Mouse (Mus musculus) limb, embryonic 14.5 days (tissue): ENCODE data around the gene Fam53b. TPM values are rescaled to one million over a fixed set of nuclear protein-coding genes. Genes with fewer than 3 reads are reported as not detected.

Experiments
- ATAC-seq: fragments of 200-750 bp; cut with Nextera tagmentation; 2 replicates; pipeline ENCODE4 v1.8.0; 2017; ENCODE audit warnings: low read depth, moderate number of reproducible peaks, moderate TSS enrichment; ENCODE audit not compliant: low FRiP score
- DNase-seq: peaks from one replicate; pipeline ENCODE4 v3.0.0-alpha.2; 2015; ENCODE audit warnings: low spot score
- H3K27ac ChIP-seq: fragments of 300-500 bp; sonication (generic); replicated peaks from 2 replicates; pipeline ENCODE4 v1.5.1; 2014; ENCODE audit warnings: low read depth, mild to moderate bottlenecking, low read length, moderate library complexity, mixed read lengths
- H3K27me3 ChIP-seq: fragments of 300-500 bp; sonication (generic); 2 replicates; pipeline ENCODE4 v1.6.1; 2014; ENCODE audit warnings: low read length, mixed read lengths; ENCODE audit not compliant: control insufficient read depth, insufficient read depth
- H3K36me3 ChIP-seq: fragments of 300-500 bp; sonication (generic); 2 replicates; pipeline ENCODE4 v1.6.1; 2014; ENCODE audit warnings: mild to moderate bottlenecking, low read length, moderate library complexity, mixed read lengths; ENCODE audit not compliant: control insufficient read depth, insufficient read depth
- H3K4me1 ChIP-seq: fragments of 300-500 bp; sonication (generic); 2 replicates; pipeline ENCODE4 v1.6.1; 2014; ENCODE audit warnings: antibody characterized with exemption, low read length, mixed read lengths; ENCODE audit not compliant: control insufficient read depth, insufficient read depth
- H3K4me2 ChIP-seq: fragments of 300-500 bp; sonication (generic); replicated peaks from 2 replicates; pipeline ENCODE4 v1.6.1; 2014; ENCODE audit warnings: low read depth, mild to moderate bottlenecking, low read length, moderate library complexity; ENCODE audit not compliant: severe bottlenecking
- H3K4me3 ChIP-seq: fragments of 300-500 bp; sonication (generic); replicated peaks from 2 replicates; pipeline ENCODE4 v1.5.1; 2014; ENCODE audit warnings: low read length
- H3K9ac ChIP-seq: fragments of 300-500 bp; sonication (generic); 2 replicates; pipeline ENCODE4 v1.6.1; 2014; ENCODE audit warnings: mild to moderate bottlenecking, low read depth, low read length, moderate library complexity; ENCODE audit not compliant: severe bottlenecking
- H3K9me3 ChIP-seq: fragments of 300-500 bp; sonication (generic); 2 replicates; pipeline ENCODE4 v1.6.1; 2016; ENCODE audit warnings: low read length; ENCODE audit not compliant: control insufficient read depth
- POLR2A ChIP-seq: fragments of 200-500 bp; IDR thresholded peaks from 2 replicates; pipeline ENCODE4 v1.8.0; 2012; ENCODE audit warnings: inconsistent platforms, mild to moderate bottlenecking, moderate library complexity, borderline replicate concordance; ENCODE audit not compliant: insufficient read depth, insufficient read length; ENCODE audit errors: extremely low read depth
- WGBS: fragments of 180-500 bp; shearing (Covaris S2); extraction: QIAGEN DNeasy Blood & Tissue Kit; methylation state at CpG from one replicate; pipeline ENCODE4 v1.1.7; 2014; 5-methylcytosine and 5-hydroxymethylcytosine counted together
- polyA plus RNA-seq, 2 experiments: library from polyadenylated mRNA; depleted of rRNA in 1 of 2; stranded (reverse) in 1 of 2; unstranded in 1 of 2; fragments of >200 nt; fragmentation: Nextera tagmentation in 1 of 2; extraction: Ambion mirVana in 1 of 2; gene quantifications; 2 replicates each; pipeline versions ENCODE4 v1.2.1 to v1.2.3; 2012 to 2014

Fam53b gene
- polyA plus RNA-seq, 2 experiments = 15.1 to 20.8 TPM

DNA sequence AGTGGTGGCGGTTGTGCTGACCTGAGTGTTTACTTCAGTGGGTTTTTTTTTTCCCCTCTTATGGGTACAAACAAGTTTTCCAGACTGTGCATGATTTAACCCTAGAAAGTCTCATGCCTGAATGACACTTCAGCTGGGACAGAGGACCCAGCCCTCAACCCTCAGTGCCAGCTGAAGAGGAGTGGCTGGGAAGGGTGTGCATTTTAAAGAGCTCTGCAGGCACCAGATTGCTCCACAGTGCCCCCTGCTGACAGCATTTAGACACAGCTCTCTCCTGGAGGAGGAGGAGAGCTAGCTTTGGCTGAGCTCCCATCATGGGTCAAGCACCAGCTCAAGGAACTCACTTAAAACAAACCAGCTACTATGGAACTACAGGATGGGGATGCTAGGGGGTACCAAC, 2.8 kb downstream of the Fam53b start:
- H3K4me1 ChIP-seq = peaks cover 67% of the 10 kb centered on the region
- no peaks in the 10 kb centered on the region for H3K36me3 ChIP-seq
- H3K4me2 ChIP-seq = peak overlapping the region; percentile 90
- ATAC-seq (peak; percentile 17; the same call in 1 of the 2 replicates), DNase-seq (peak; percentile 87)
- no peak overlapping the region for H3K27ac ChIP-seq
- no peaks in the 10 kb centered on the region for H3K9me3 ChIP-seq
- H3K9ac ChIP-seq = no peak overlapping the region
- WGBS = 19% methylated on average over 1 of the region's 1 CpGs
- 0 out of 2 replicates have a peak overlapping the region, but pooled peaks have one; percentile 73 for H3K4me3 ChIP-seq
- TF ChIP-seq POLR2A = no peak
- no peaks in the 10 kb centered on the region for H3K27me3 ChIP-seq

GRCm38 (mm10) chr7:132810368-132810767, 3.3 kb downstream of the Fam53b start:
- peaks cover 65% of the 10 kb centered on the region for H3K4me1 ChIP-seq
- no peaks in the 10 kb centered on the region for H3K9me3 ChIP-seq
- ATAC-seq (peak; percentile 39), DNase-seq (peak; percentile 62)
- 13% methylated on average over 6 of the region's 6 CpGs for WGBS
- peak overlapping the region; percentile 58; the same call in 1 of the 2 replicates for H3K27ac ChIP-seq
- no peaks in the 10 kb centered on the region for H3K36me3 ChIP-seq
- no peaks in the 10 kb centered on the region for H3K27me3 ChIP-seq
- peak overlapping the region; percentile 16; the same call in 1 of the 2 replicates for H3K9ac ChIP-seq
- no peak for TF ChIP-seq POLR2A
- H3K4me2 ChIP-seq = peak overlapping the region; percentile 90
- H3K4me3 ChIP-seq = no peak overlapping the region; the same call in 1 of the 2 replicates

GRCm38 (mm10) chr7:132809721-132810120, 4.0 kb downstream of the Fam53b start:
- H3K9ac ChIP-seq = 0 out of 2 replicates have a peak overlapping the region, but pooled peaks have one; percentile 16
- TF ChIP-seq POLR2A = no peak
- H3K9me3 ChIP-seq = no peaks in the 10 kb centered on the region
- no peak overlapping the region for H3K4me3 ChIP-seq
- DNase-seq = no peak
- H3K27ac ChIP-seq = peak overlapping the region; percentile 69; the same call in 1 of the 2 replicates
- no peaks in the 10 kb centered on the region for H3K27me3 ChIP-seq
- peak overlapping the region; percentile 90 for H3K4me2 ChIP-seq
- H3K36me3 ChIP-seq = no peaks in the 10 kb centered on the region
- ATAC-seq = no peak
- 31% methylated on average over 6 of the region's 6 CpGs for WGBS
- H3K4me1 ChIP-seq = peaks cover 59% of the 10 kb centered on the region

- H3K27ac ChIP-seq = peak overlapping the region; percentile 69
- DNase-seq (peak; percentile 58), ATAC-seq (peak; percentile 27; the same call in 1 of the 2 replicates)
- H3K9ac ChIP-seq = peak overlapping the region; percentile 31; the same call in 1 of the 2 replicates
- H3K9me3 ChIP-seq = no peaks in the 10 kb centered on the region
- H3K4me2 ChIP-seq = peak overlapping the region; percentile 90
- H3K36me3 ChIP-seq = no peaks in the 10 kb centered on the region
- TF ChIP-seq POLR2A = no peak
- H3K4me1 ChIP-seq = peaks cover 59% of the 10 kb centered on the region
- WGBS = 4% methylated on average over 18 of the region's 20 CpGs
- no peaks in the 10 kb centered on the region for H3K27me3 ChIP-seq
- no peak overlapping the region for H3K4me3 ChIP-seq
Observed at GRCm38 (mm10) chr7:132808841-132809682, 4.6 kb downstream of the Fam53b start.

DNA sequence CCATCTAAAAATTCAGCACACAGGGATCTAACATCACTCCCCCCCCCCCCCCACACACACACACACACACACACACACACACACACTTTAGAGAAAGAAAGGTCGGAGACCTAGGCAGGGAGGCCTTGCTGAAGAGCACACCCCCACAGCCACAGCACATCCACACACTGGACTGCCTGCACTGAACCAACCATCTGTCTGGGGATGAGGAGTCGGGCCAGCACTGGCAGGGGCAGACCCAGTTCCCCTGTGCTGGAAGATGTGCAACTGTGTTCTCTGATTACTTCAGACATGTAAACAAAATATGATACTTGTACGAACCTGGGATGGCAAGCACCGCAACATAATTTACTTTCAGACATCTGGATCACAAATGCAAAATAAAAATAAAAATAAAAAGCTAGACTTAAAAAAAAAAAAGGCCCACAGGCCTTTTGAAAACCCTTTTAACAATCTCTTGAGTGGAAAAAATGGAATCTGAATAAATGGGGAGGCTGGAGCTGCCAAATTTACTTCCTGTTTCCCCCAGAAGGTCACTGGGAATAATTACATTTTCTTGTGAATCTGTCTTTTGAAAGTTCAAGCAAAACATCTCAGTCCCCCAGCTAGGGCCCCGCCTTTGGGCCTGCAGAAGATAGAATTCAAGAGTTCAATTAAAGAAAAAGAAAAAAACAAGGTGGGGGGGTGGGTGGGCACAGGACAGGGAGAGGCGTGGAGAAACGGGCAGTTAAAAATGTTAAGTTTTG, 5.5 kb downstream of the Fam53b start:
- no peak overlapping the region; the same call in 1 of the 2 replicates for H3K9ac ChIP-seq
- no peaks in the 10 kb centered on the region for H3K9me3 ChIP-seq
- no peak for TF ChIP-seq POLR2A
- no peak overlapping the region for H3K4me3 ChIP-seq
- peaks cover 62% of the 10 kb centered on the region for H3K4me1 ChIP-seq
- no peaks in the 10 kb centered on the region for H3K36me3 ChIP-seq
- WGBS = 36% methylated on average over 7 of the region's 7 CpGs
- H3K4me2 ChIP-seq = peak overlapping the region; percentile 90
- ATAC-seq (no peak), DNase-seq (no peak)
- peak overlapping the region; percentile 69 for H3K27ac ChIP-seq
- H3K27me3 ChIP-seq = no peaks in the 10 kb centered on the region
